Mouse (Mus musculus) liver, embryonic 16.5 days (tissue): ENCODE data around the gene Wfdc1. TPM values are rescaled to one million over a fixed set of nuclear protein-coding genes. Genes with fewer than 3 reads are reported as not detected.

Experiments
- ATAC-seq: fragments of 200-750 bp; cut with Nextera tagmentation; 2 replicates; pipeline ENCODE4 v1.8.0; 2017; ENCODE audit warnings: low read depth, mild to moderate bottlenecking, moderate number of reproducible peaks, moderate library complexity
- H3K27ac ChIP-seq: fragments of 300-500 bp; sonication (generic); 2 replicates; pipeline ENCODE4 v1.5.1; 2014; ENCODE audit warnings: mild to moderate bottlenecking, low read length
- H3K27me3 ChIP-seq: fragments of 300-500 bp; sonication (generic); 2 replicates; pipeline ENCODE4 v1.6.1; 2014; ENCODE audit warnings: low read depth, low read length, mixed read lengths; ENCODE audit not compliant: control insufficient read depth, insufficient read depth
- H3K36me3 ChIP-seq: fragments of 300-500 bp; sonication (generic); 2 replicates; pipeline ENCODE4 v1.6.1; 2014; ENCODE audit warnings: mild to moderate bottlenecking; ENCODE audit not compliant: control insufficient read depth, insufficient read depth
- H3K4me1 ChIP-seq: fragments of 300-500 bp; sonication (generic); 2 replicates; pipeline ENCODE4 v1.6.1; 2014; ENCODE audit warnings: low read depth, low read length, mixed read lengths; ENCODE audit not compliant: control insufficient read depth
- H3K4me2 ChIP-seq: fragments of 300-500 bp; sonication (generic); 2 replicates; pipeline ENCODE4 v1.6.1; 2014; ENCODE audit warnings: low read depth, low read length, mixed read lengths
- H3K4me3 ChIP-seq: fragments of 300-500 bp; sonication (generic); 2 replicates; pipeline ENCODE4 v1.5.1; 2014; ENCODE audit warnings: low read depth, mild to moderate bottlenecking, low read length
- H3K9ac ChIP-seq: fragments of 300-500 bp; sonication (generic); 2 replicates; pipeline ENCODE4 v1.6.1; 2014; ENCODE audit warnings: low read depth, low read length
- H3K9me3 ChIP-seq: fragments of 300-500 bp; sonication (generic); replicated peaks from 2 replicates; pipeline ENCODE4 v1.6.1; 2016; ENCODE audit warnings: low read length; ENCODE audit not compliant: control insufficient read depth
- WGBS: fragments of 180-500 bp; shearing (Covaris S2); extraction: QIAGEN DNeasy Blood & Tissue Kit; methylation state at CpG from one replicate; pipeline ENCODE4 v1.1.7; 2014; ENCODE audit not compliant: insufficient replicate concordance; 5-methylcytosine and 5-hydroxymethylcytosine counted together
- polyA plus RNA-seq: library from polyadenylated mRNA; unstranded; fragments of >200 nt; fragmentation: Nextera tagmentation; extraction: Ambion mirVana; gene quantifications from 2 replicates; pipeline ENCODE4 v1.2.1, GENCODE M21; 2015

The Wfdc1 gene
- 2.3 and 2.7 TPM in 2 replicates for polyA plus RNA-seq

GRCm38 (mm10) chr8:119666219-119666951 lies at the start of gene Wfdc1:
TSS of gene Wfdc1 (plus strand) at chr8:119666365.
- no peak within 1 kb of the TSS for H3K9ac ChIP-seq
- peaks cover 4% of the 10 kb centered on the region; the same call in 1 of the 2 replicates for H3K4me1 ChIP-seq
- H3K9me3 ChIP-seq: no peaks in the 10 kb centered on the region
- WGBS: 10% methylated on average over 14 of the region's 14 CpGs
- no peaks in the 10 kb centered on the region for H3K36me3 ChIP-seq
- no peak within 1 kb of the TSS for H3K4me3 ChIP-seq
- no peak within 1 kb of the TSS for H3K4me2 ChIP-seq
- H3K27me3 ChIP-seq: no peaks in the 10 kb centered on the region; the same call in 1 of the 2 replicates
- no peak within 1 kb of the TSS for H3K27ac ChIP-seq
- no peak for ATAC-seq

GRCm38 (mm10) chr8:119616811-119617210 lies 49.4 kb upstream of the Wfdc1 start:
- Histone ChIP-seq H3K4me2 (no peak overlapping the region), H3K27me3 (no peaks in the 10 kb centered on the region), H3K9ac (no peak overlapping the region), H3K27ac (no peak overlapping the region), H3K36me3 (no peaks in the 10 kb centered on the region), H3K4me3 (no peak overlapping the region), H3K4me1 (no peaks in the 10 kb centered on the region), H3K9me3 (no peaks in the 10 kb centered on the region)
- WGBS: 74% methylated on average over 4 of the region's 4 CpGs
- no peak for ATAC-seq

- Histone ChIP-seq H3K27ac (no peak overlapping the region), H3K4me1 (no peaks in the 10 kb centered on the region), H3K9me3 (no peaks in the 10 kb centered on the region), H3K9ac (no peak overlapping the region), H3K36me3 (no peaks in the 10 kb centered on the region), H3K27me3 (no peaks in the 10 kb centered on the region), H3K4me2 (no peak overlapping the region), H3K4me3 (no peak overlapping the region)
- no peak for ATAC-seq
- WGBS: 77% methylated on average over 5 of the region's 5 CpGs
These were observed 48.6 kb upstream of the Wfdc1 start for GRCm38 (mm10) chr8:119617586-119617985.

- ATAC-seq: no peak
- no peak overlapping the region for H3K27ac ChIP-seq
- WGBS: 38% methylated on average over 5 of the region's 5 CpGs
These were observed 47.3 kb upstream of the Wfdc1 start for GRCm38 (mm10) chr8:119618887-119619286.

GRCm38 (mm10) chr8:119620116-119620840 lies 45.9 kb upstream of the Wfdc1 start:
- H3K36me3 ChIP-seq: no peaks in the 10 kb centered on the region
- no peak overlapping the region for H3K27ac ChIP-seq
- 56% methylated on average over 6 of the region's 6 CpGs for WGBS
- H3K9ac ChIP-seq: no peak overlapping the region
- H3K27me3 ChIP-seq: no peaks in the 10 kb centered on the region
- H3K9me3 ChIP-seq: no peaks in the 10 kb centered on the region
- H3K4me3 ChIP-seq: no peak overlapping the region
- H3K4me2 ChIP-seq: no peak overlapping the region
- no peaks in the 10 kb centered on the region for H3K4me1 ChIP-seq
- no peak for ATAC-seq

More at GRCm38 (mm10) chr8:119618887-119619286, 47.3 kb upstream of the Wfdc1 start:
- Histone ChIP-seq H3K4me3 (no peak overlapping the region), H3K9ac (no peak overlapping the region), H3K27me3 (no peaks in the 10 kb centered on the region), H3K9me3 (no peaks in the 10 kb centered on the region), H3K4me1 (no peaks in the 10 kb centered on the region), H3K36me3 (no peaks in the 10 kb centered on the region), H3K4me2 (no peak overlapping the region)

- H3K4me3 ChIP-seq: no peak overlapping the region
- H3K27me3 ChIP-seq: no peaks in the 10 kb centered on the region
- H3K4me2 ChIP-seq: no peak overlapping the region
- 66% methylated on average over 14 of the region's 14 CpGs for WGBS
- H3K4me1 ChIP-seq: no peaks in the 10 kb centered on the region
- H3K9ac ChIP-seq: no peak overlapping the region
- ATAC-seq: no peak
- no peaks in the 10 kb centered on the region for H3K9me3 ChIP-seq
- no peak overlapping the region for H3K27ac ChIP-seq
- no peaks in the 10 kb centered on the region for H3K36me3 ChIP-seq
These were observed 45.2 kb upstream of the Wfdc1 start for GRCm38 (mm10) chr8:119620848-119621465.

GRCm38 (mm10) chr8:119622555-119622954 lies 43.6 kb upstream of the Wfdc1 start:
- no peak for ATAC-seq

GRCm38 (mm10) chr8:119623061-119623460 lies 43.1 kb upstream of the Wfdc1 start:
- ATAC-seq: no peak
- H3K27me3 ChIP-seq: no peaks in the 10 kb centered on the region
- 69% methylated on average over 8 of the region's 8 CpGs for WGBS
- H3K9me3 ChIP-seq: no peaks in the 10 kb centered on the region
- H3K27ac ChIP-seq: no peak overlapping the region
- H3K9ac ChIP-seq: no peak overlapping the region
- H3K4me3 ChIP-seq: no peak overlapping the region
- H3K36me3 ChIP-seq: no peaks in the 10 kb centered on the region
- peaks cover 4% of the 10 kb centered on the region for H3K4me1 ChIP-seq
- no peak overlapping the region for H3K4me2 ChIP-seq

More at GRCm38 (mm10) chr8:119622555-119622954, 43.6 kb upstream of the Wfdc1 start:
- Histone ChIP-seq H3K4me3 (no peak overlapping the region), H3K4me1 (peaks cover 2% of the 10 kb centered on the region; the same call in 1 of the 2 replicates), H3K27me3 (no peaks in the 10 kb centered on the region), H3K9ac (no peak overlapping the region), H3K9me3 (no peaks in the 10 kb centered on the region), H3K27ac (no peak overlapping the region), H3K36me3 (no peaks in the 10 kb centered on the region), H3K4me2 (no peak overlapping the region)
- WGBS: 55% methylated on average over 4 of the region's 4 CpGs
